Comparison of ENCODE assay signal across 8 mouse cellular contexts in the genomic region with DNA sequence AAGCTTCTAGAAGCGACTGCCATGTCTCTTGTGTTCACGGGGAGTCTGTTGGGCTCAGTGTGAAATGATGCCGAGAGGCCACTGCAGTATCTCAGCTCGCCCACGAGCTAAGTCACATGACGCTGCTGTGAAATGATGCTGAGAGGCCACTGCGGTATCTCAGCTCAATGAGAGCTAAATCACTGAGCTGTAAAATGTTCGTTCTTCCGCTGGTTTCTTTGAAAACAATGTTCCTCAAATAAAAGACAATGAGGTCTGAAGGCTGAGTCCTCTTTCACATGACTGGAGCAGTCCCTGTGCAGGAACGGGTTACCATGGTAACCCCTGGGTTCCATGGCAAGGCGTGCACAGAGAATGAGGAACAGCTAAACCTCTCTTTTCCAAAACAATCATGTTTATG. TPM values are rescaled to one million over a fixed set of nuclear protein-coding genes. Genes with fewer than 3 reads are reported as not detected.
DNase-seq lines count a peak whose midpoint lies in the region; ATAC-seq and TF ChIP-seq lines count a peak whose summit lies in the region.

No protein-coding gene starts in this region.

- H3K9me3 ChIP-seq in embryonic facial prominence, embryonic 10.5 days, result no peaks in the 10 kb centered on the region
- no peaks in the 10 kb centered on the region for H3K9me3 ChIP-seq in neural tube, embryonic 11.5 days (ENCODE audit: control insufficient read depth, low read length)
- H3K9me3 ChIP-seq in liver, postnatal 0 days (ENCODE audit: low read length), result no peaks in the 10 kb centered on the region

- TF ChIP-seq CTCF in layer of hippocampus, adult 2 months (conservative IDR thresholded peaks at IDR 0.05), result no peak
- TF ChIP-seq CTCF in liver, postnatal 0 days (IDR thresholded peaks at IDR 0.05; ENCODE audit: low read depth), result no peak

- H3K9ac ChIP-seq in neural tube, embryonic 11.5 days (ENCODE audit: low read length), result no peak overlapping the region
- no peak overlapping the region for H3K9ac ChIP-seq in liver, postnatal 0 days (replicated peaks)

- H3K4me1 ChIP-seq in embryonic facial prominence, embryonic 10.5 days, result peaks cover 6% of the 10 kb centered on the region; the same call in 1 of the 2 replicates
- 0 out of 2 replicates have a peak, but pooled peaks cover 2% of the 10 kb centered on the region for H3K4me1 ChIP-seq in neural tube, embryonic 11.5 days (ENCODE audit: control insufficient read depth, insufficient read depth, low read length)
- H3K4me1 ChIP-seq in liver, postnatal 0 days (ENCODE audit: insufficient read depth), result no peaks in the 10 kb centered on the region

- no peak overlapping the region for H3K4me3 ChIP-seq in embryonic facial prominence, embryonic 10.5 days
- peak overlapping the region; percentile 45 for H3K4me3 ChIP-seq in layer of hippocampus, adult 2 months
- H3K4me3 ChIP-seq in neural tube, embryonic 11.5 days (ENCODE audit: low read depth, low read length), result no peak overlapping the region; the same call in 1 of the 2 replicates
- no peak overlapping the region for H3K4me3 ChIP-seq in liver, postnatal 0 days (ENCODE audit: low read depth, low read length)

- 57% methylated on average over 11 of the region's 11 CpGs for WGBS in embryonic facial prominence, embryonic 10.5 days
- WGBS in neural tube, embryonic 11.5 days, result 31% methylated on average over 11 of the region's 11 CpGs
- 64% methylated on average over 11 of the region's 11 CpGs for WGBS in liver, postnatal 0 days (ENCODE audit: insufficient replicate concordance)

- no peaks in the 10 kb centered on the region for H3K36me3 ChIP-seq in embryonic facial prominence, embryonic 10.5 days (replicated peaks)
- H3K36me3 ChIP-seq in neural tube, embryonic 11.5 days (ENCODE audit: control insufficient read depth, insufficient read depth, low read length), result no peaks in the 10 kb centered on the region
- no peaks in the 10 kb centered on the region for H3K36me3 ChIP-seq in liver, postnatal 0 days (replicated peaks; ENCODE audit: insufficient read depth, low read length)

- ATAC-seq in neural tube, embryonic 11.5 days (ENCODE audit: insufficient read depth, low FRiP score, low TSS enrichment), result peak; percentile 95
- no peak for ATAC-seq in liver, postnatal 0 days

- no peak for TF ChIP-seq EP300 in liver, postnatal 0 days (IDR thresholded peaks at IDR 0.05; ENCODE audit: low read depth)

- 0 out of 2 replicates have a peak overlapping the region, but pooled peaks have one; percentile 20 for H3K4me2 ChIP-seq in neural tube, embryonic 11.5 days (ENCODE audit: low read depth)
- H3K4me2 ChIP-seq in liver, postnatal 0 days (ENCODE audit: low read depth, low read length), result no peak overlapping the region

- DNase-seq in brain, adult 2 months (ENCODE audit: low read depth, low spot score), result peak; percentile 88
- DNase-seq in embryonic facial prominence, embryonic 10.5 days (ENCODE audit: low spot score), result peak; percentile 20
- DNase-seq in layer of hippocampus, adult 2 months (ENCODE audit: low spot score in 2 of 2), result peak; percentile 41 to 44
- peak; percentile 76 for DNase-seq in neural tube, embryonic 11.5 days (ENCODE audit: low spot score)
- DNase-seq in liver, postnatal 0 days, result no peak
- DNase-seq in adrenal gland, adult 18-20 months (ENCODE audit: low spot score in 2 of 2), result no peak
- no peak for DNase-seq in testis, postnatal 14 days (ENCODE audit: low spot score)
- no peak for DNase-seq in liver

- no peaks in the 10 kb centered on the region for H3K27me3 ChIP-seq in embryonic facial prominence, embryonic 10.5 days (replicated peaks; ENCODE audit: low read depth, poor library complexity, severe bottlenecking)
- H3K27me3 ChIP-seq in neural tube, embryonic 11.5 days (ENCODE audit: control insufficient read depth, insufficient read depth, low read length), result 0 out of 2 replicates have a peak, but pooled peaks cover 2% of the 10 kb centered on the region
- no peaks in the 10 kb centered on the region for H3K27me3 ChIP-seq in liver, postnatal 0 days (ENCODE audit: insufficient read depth, low read length)

- no peak overlapping the region for H3K27ac ChIP-seq in embryonic facial prominence, embryonic 10.5 days (replicated peaks)
- peak overlapping the region; percentile 81 for H3K27ac ChIP-seq in layer of hippocampus, adult 2 months
- H3K27ac ChIP-seq in neural tube, embryonic 11.5 days (ENCODE audit: low read depth, low read length), result peak overlapping the region; percentile 39; the same call in 1 of the 2 replicates
- H3K27ac ChIP-seq in liver, postnatal 0 days (ENCODE audit: low read depth), result no peak overlapping the region

RNA-seq across cellular contexts. Expression of gene Lonrf2, which starts 11.5 kb away (rescaled TPM):
- 0.96 and 1.2 TPM in 2 replicates for polyA plus RNA-seq in embryonic facial prominence, embryonic 10.5 days (2016; fragmentation: Nextera tagmentation; extraction: Ambion mirVana)
- 100 to 1,000 TPM; 106 to 109 TPM for total RNA-seq in layer of hippocampus, adult 2 months (2021)
- 4.8 and 5.4 TPM in 2 replicates for polyA plus RNA-seq in neural tube, embryonic 11.5 days (2014; fragmentation: Nextera tagmentation; extraction: Ambion mirVana)
- 0.01 TPM in 1 of 2 replicates, not detected in the other for polyA plus RNA-seq in liver, postnatal 0 days (2015; fragmentation: Nextera tagmentation; extraction: Ambion mirVana)
- total RNA-seq in adrenal gland, adult 18-20 months (2021), result 1 to 10 TPM; 6.0 to 6.8 TPM

RNA-seq across cellular contexts. Expression of gene Chst10, which starts 50.0 kb away (rescaled TPM):
- polyA plus RNA-seq in embryonic facial prominence, embryonic 10.5 days (2016; fragmentation: Nextera tagmentation; extraction: Ambion mirVana), result 8.2 and 9.0 TPM in 2 replicates
- 10 to 100 TPM; 52.6 to 56.3 TPM for total RNA-seq in layer of hippocampus, adult 2 months (2021)
- 23.7 and 25.3 TPM in 2 replicates for polyA plus RNA-seq in neural tube, embryonic 11.5 days (2014; fragmentation: Nextera tagmentation; extraction: Ambion mirVana)
- 0.17 and 0.33 TPM in 2 replicates for polyA plus RNA-seq in liver, postnatal 0 days (2015; fragmentation: Nextera tagmentation; extraction: Ambion mirVana)
- total RNA-seq in adrenal gland, adult 18-20 months (2021), result 1 to 10 TPM; 1.4 to 1.9 TPM

Comparison
In these comparisons a context has a peak if more than half of its experiments do, and no peak if none do; other contexts are left out.
1. DNase-seq: peak in brain, adult 2 months (single experiment), embryonic facial prominence, embryonic 10.5 days (single experiment), layer of hippocampus, adult 2 months (2 of 2) and neural tube, embryonic 11.5 days (single experiment); none in liver, postnatal 0 days (single experiment), adrenal gland, adult 18-20 months (0 of 2), testis, postnatal 14 days (single experiment) and liver (single experiment).
2. H3K27ac ChIP-seq: peak in layer of hippocampus, adult 2 months (single experiment) and neural tube, embryonic 11.5 days (single experiment); none in embryonic facial prominence, embryonic 10.5 days (single experiment) and liver, postnatal 0 days (single experiment).